Mouse (Mus musculus): Measurements from ENCODE around the gene Dand5. TPM values are rescaled to one million over a fixed set of nuclear protein-coding genes. Genes with fewer than 3 reads are reported as not detected.
A peak's percentile ranks its signal among the peaks of the same experiment; 100 is the strongest.
"Not testable (repeated sequence)": the region's sequence is repeated elsewhere in the genome, so short reads cannot be mapped to it uniquely, and the experiment has no call there.

Dand5 gene
- total RNA-seq, 2 experiments from 2014 or later, result 6.1 to 6.4 TPM

DNA sequence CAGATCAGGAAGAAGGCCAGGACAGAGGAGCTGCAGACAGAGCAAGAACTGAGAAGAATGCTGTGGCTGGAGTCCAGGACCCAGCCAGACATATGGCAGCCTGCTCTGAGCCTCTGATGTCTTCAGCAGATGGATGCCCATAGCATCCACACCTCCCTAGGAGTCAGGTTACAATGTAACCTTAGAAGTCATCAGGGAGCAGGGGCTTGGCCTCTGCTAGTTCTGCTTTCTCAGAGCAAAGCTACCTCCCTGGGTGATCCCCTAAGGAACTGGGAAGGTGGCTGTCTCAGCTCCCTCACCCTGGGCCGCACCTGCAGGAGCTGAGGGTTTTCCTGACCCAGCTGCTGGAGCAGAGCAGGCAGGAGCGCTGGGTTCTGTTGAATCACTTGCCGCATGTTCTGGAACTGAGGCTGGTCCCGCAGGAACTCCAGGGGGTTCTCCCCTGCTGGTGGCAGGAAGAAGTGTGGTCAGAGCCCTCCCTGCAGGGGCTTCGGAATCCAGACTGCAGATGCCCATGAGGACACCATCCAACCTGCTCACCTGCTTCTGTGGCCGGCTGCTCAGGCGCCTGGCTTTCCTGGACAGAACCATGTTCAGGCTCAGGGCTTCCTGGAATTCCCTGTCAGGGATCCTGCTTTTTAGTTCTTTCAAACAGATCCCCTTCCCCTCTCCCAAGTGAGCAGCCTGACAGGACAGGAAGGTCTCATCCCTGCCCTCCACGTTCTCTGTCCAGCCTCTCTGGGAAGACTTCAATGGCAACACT lies 14.7 kb upstream of the Dand5 start:
- DNase-seq, result no peak

DNA sequence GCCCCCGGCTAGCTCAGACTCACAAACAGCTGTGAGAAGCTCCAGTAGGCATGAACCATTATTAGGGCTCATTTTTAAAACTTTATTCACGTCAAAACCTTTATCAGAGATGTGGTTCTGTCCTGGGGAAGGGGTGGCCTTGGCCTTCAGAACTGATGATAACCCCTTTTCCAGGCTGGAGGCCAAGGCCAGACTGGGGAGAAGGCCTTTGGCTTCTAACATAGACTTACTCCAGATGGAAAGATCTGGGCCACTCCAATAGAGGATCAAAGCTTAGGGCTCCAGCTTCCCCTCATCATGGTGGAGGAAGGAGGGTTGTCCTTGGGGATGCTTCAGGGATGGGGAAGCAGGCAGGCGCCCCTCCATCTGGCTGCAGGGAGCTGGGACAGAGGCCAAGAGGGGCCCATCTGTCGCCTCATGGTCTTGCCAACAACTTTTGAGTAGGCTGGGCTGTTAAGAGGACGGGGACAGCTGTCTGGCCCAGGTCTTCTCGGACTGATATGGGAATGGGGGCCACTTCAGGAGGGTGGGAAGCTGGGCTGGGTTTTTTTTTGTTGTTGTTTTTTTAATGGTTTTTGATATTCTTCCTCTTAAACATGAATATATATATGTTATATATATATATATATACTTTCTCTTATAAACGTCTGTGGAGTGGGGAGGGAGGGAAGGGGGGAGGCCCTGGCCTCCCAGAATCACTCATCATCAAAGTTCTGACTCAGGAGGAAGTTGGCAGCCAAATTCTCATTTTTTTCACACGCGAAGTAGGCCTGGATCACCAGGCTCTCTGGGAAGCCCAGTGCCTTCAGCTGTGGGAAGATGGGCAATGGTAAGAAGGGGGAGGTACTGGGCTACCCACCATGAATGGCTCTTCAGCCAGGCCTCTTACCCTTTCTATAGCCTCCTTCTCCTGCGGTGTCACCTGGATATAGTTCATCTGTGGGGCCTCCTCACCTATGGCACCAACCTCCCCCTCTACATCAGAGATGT lies 12.5 kb upstream of the Dand5 start:
- intact Hi-C loops (cut with DNase I), result loop anchor here (10.0 kb wide), 1 partner anchor 820 kb away; the partner anchor contains the start of gene 2210011C24Rik
- DNase-seq, result peak; percentile 56 to 58

More for the DNA sequence above, 14.7 kb upstream of the Dand5 start:
- intact Hi-C loops (cut with DNase I), result loop anchor here (10.0 kb wide), 1 partner anchor 823 kb away; the partner anchor contains the start of gene 2210011C24Rik

DNA sequence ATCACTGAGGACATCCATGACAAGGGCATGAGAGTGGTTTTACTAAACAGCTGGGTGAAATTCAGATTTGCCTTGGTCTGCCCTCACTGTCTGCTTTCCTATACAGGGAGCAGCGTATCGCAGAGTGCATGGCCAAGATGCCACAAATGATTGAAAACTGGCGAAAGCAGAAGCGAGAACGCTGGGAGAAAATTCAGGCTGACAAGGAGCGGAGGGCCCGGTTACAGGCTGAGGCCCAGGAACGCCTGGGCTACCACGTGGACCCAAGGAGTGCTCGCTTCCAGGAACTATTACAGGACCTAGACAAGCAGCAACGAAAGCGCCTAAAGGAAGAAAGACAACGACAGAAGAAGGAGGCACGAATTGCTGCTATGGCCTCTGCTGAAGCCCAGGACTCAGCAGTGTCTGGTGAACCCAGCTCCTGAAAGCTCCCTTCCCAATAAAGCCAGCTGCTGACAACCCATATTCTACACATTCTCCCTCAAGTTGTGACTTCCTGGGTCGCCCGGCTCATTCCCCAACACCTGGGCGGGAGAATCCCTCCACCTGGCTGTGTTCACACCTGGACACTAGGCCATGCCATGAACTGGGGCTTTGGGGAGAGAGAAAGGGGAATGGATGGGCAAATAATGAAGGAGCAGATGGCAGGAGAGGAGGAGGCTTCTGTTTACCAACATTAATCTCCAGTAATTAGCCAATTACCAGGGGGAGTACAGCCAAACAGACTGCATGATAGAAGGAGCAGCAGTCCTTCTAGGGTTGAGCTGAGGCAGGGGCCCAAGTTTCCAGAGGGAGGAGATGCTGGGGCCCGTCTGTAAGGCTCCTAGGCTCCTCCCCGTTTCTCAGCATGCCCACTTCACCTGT lies 11.6 kb upstream of the Dand5 start:
- intact Hi-C loops (cut with DNase I), result loop anchor here (10.0 kb wide), 1 partner anchor 819 kb away; the partner anchor contains the start of gene 2210011C24Rik
- no peak for DNase-seq

DNA sequence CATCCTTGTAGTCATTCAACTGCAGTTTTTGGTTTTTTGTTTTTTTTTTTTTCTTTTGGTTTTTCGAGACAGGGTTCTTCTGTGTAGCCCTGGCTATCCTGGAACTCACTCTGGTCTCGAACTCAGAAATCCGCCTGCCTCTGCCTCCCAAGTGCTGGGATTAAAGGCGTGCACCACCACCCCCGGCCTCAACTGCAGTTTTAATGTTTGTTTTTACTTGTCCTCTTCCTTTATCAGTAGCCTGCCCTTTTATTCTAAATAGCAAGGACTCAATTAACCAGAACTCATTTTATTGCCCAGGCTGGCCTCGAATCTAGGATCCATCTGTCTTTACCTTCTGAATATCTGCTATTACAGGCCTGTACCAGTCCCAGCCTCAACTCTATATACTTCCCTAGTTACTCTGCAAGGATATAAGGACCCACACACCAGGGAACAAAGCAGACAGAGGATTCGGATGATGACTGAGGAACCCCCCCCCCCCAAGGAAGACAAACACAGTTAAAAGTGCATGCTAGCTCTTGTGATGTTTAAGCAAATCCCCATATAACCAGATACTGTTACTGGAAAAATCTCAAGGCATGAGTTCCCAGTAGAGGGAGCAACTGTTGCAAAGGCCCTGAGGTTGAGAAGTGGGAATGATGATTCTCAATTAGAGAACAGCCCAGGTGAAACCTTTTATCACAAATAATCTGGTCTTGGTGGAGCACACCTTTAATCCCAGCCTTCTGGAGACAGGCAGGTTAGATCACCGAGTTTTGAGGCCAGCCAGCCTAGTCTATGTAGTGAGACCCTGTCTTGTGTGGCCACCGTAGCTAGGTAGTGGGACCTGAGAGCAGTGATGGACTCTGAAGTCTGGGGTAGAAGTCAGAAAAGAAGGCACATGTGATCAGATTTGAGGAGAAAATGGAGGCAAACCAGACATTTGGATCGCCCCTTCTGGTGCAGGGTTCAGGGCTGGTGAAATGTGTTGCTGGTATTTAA lies 10.4 kb upstream of the Dand5 start:
- intact Hi-C loops (cut with DNase I), result loop anchor here (10.0 kb wide), 1 partner anchor 818 kb away; the partner anchor contains the start of gene 2210011C24Rik
- DNase-seq, result no peak

DNA sequence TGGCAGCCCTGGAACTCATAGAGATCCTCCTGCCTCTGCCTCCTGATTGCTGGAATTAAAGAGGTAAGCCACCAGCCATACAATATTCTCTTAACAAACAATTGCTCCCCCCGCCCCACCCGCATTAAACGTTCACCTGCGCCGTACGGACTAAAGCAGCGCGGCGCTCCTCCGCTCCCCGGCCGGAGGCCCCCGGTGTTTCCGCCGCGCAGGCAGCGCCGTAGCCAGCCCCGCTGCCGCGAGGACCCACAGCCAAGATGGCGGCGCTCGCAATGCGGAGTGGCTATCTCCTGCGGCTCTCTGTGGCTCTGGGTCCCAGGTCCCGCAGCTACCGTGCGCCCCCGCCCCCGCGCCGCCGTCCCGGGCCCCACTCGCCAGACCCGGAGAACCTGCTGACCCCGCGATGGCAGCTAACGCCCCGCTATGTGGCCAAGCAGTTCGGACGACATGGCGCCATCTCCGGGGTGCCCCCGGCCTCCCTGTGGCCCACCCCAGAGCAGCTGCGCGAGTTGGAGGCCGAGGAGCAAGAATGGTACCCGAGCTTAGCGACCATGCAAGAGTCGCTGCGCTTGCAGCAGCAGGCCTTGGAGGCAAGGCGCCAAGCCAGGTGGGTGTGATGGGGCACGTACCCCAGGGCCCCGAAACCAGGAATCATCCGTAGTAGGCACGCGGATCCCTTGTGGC lies 9.6 kb upstream of the Dand5 start:
- intact Hi-C loops (cut with DNase I), result loop anchor here (10.0 kb wide), 1 partner anchor 817 kb away; the partner anchor contains the start of gene 2210011C24Rik
- peak; percentile 87 to 89 for DNase-seq

DNA sequence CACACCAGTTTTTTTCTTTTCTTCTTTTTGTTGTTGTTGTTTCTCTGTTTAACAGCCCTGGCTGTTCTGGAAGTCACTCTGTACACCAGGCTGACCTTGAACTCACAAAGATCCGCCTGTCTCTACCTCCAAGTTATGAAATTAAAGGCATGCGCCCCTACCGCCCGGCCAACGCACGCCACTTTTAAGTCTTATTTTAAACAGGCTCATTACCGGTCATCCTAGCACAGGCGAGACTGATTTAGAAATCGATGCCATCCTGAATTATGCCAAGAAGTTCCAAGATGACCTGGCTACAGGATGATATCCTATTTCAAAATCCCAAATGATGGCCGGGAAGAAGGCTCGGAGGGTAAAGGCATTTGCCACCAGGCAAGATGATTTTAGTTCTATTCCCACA lies 8.9 kb upstream of the Dand5 start, which contains the start of gene Gadd45gip1:
Gene Gadd45gip1, plus strand, starts transcription at position 33 of the 400 bp plus-strand sequence.
- intact Hi-C loops (cut with DNase I), result loop anchor here (10.0 kb wide), 1 partner anchor 817 kb away; the partner anchor contains the start of gene 2210011C24Rik
- peak in 1 of 2 experiments; percentile 47 for DNase-seq

DNA sequence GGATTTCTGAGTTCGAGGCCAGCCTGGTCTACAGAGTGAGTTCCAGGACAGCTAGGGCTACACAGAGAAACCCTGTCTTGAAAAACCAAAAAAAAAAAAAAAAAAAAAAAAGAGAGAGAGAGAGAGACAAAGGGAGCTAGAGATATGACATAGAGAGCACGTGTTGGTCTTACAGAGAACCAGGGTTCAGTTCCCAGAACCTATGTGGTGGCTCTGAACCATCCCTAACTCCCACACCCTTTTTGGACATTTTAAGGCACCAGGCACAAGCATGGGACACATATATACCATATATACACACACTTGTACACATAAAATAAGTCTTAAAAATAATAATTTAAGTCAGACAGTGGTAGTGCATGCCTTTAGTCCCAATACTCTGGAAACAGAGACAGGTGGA lies 3.9 kb upstream of the Dand5 start:
- intact Hi-C loops (cut with DNase I), result loop anchor here (10.0 kb wide), 1 partner anchor 562 kb away; no protein-coding TSS in a partner anchor
- not testable (repeated sequence) for DNase-seq

DNA sequence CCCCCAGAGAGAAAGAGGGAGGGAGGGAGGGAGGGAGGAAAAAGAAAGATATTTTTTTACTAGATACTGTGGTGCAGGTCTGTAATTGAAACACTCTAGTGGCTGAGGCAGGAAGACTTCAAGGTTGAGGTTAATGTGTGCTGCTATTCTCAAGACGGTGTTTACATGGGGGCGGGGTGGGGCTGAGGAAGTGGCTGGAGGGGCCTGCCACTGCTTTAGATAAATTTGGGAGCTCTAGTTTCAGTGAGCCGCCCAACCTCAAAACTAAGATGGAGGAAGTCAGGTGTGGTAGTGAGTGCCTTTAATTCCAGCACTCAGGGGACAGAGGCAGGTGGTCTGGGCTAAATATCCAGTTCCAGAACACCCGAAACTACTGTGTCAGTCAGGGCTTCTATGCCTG lies 3.0 kb upstream of the Dand5 start:
- intact Hi-C loops (cut with DNase I), result loop anchor here (10.0 kb wide), 1 partner anchor 561 kb away; no protein-coding TSS in a partner anchor

DNA sequence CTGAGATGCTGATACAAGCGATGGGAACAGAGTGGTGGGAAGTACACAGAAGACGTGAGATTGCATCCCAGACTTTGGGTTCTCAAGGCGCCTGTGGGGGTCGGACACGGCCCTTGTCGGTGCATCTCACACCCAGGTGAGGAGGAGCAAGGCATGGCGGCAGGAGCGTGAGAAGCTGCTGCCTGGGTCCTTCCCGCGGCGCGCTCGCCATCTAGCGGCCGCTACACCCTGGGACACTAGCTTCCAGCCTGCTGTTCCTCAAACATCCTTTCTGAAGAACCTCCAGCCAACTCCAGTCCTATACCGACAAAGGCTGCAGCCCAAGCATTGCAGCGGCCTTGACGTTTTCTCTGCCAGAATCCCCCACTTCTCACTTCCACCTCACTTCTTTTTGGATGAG lies 1.0 kb upstream of the Dand5 start:
- intact Hi-C loops (cut with DNase I), result loop anchor here (10.0 kb wide), 1 partner anchor 559 kb away; no protein-coding TSS in a partner anchor
- DNase-seq, result peak; percentile 72 to 73

More for the DNA sequence above, 3.0 kb upstream of the Dand5 start:
- no peak for DNase-seq

DNA sequence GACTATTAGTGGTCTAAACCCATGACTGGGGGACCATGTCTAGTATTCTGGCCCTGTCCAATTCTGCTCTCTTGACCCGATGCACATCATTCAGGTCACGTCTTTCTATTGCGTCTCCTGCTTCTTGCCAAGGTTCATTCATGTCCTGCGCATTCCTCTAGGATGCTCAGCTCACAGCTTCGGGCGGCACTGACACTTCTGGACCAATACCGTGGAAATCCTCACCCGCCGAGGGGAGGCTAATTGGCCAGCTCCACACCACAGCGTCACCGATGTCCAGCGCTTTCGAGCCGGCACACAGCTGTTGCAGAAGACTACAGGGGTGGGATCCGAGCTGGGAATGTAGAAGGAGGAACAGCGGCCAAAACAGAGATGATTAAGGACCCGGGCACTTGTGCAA lies 6.5 kb downstream of the Dand5 start:
- intact Hi-C loops (cut with DNase I), result no loop called here
- DNase-seq, result no peak

DNA sequence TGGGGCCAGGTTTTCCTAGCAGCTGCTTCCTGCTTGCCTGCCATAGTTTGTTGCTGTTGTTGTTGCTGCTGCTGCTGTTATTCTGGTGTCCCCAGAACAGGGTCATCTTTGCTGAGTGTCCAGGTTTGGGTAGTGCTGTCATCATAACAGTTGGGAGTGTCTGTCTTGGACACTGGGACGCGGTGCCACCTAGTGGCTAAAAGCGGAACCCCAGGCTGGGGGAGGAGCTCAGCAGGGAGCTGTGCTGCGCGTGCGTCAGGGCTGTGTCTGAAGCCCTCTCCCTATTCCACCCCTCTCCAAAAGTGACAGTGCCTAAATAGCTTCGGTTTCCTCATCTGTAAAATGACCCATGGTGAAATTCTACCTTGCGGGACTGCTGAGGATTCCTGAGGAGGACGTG lies 7.1 kb downstream of the Dand5 start:
- DNase-seq, result peak; percentile 97 to 100

DNA sequence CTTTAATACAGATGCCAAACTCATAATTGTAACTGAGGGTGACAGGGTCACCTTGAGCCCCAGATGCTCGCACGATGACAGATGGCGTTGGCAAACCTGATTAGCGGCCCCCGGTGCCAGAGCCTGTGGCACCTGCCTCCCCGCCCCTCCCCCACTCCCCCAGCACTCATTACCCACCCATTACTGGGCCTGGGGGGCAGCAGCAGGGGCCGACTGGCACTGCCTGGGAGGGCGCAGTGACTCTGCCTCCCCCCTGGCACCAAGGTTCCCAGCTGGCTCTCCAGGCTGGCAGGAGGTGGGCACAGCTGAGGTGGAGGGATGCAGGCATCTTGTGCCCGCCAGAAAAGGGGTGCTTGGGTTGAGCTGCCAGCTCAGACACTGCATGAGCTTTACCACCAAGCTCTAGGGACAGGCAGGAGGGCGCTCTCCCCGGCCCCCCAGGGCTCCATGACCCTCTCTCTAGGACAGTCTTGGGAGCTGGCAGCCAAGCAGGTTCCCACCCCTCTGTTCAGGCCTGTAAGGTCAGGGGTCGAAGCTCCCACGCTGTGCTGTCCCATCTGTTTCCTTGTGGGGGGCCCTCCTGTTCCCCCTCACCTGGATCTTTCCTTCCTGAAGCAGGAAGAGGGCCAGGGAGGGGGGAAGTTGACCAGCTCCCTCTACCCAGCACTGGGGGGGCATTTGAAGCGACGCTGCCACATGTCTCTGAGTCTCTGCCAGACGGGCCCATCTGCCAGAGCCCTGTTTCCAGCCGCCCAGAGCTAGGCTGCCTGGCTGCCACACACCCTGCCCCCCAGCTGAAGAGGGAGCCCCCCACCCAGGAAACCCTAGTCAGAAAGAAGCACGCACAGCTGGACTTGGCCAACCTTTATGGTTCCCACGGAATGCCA lies 7.8 kb downstream of the Dand5 start:
- intact Hi-C loops (cut with DNase I), result loop anchor here (1.0 to 5.0 kb wide), 2 partner anchors 176 to 452 kb away; no protein-coding TSS in a partner anchor
- no peak for DNase-seq

More for the DNA sequence above, 7.1 kb downstream of the Dand5 start:
- intact Hi-C loops (cut with DNase I), result loop anchor here (1.0 kb wide), 1 partner anchor 177 kb away; no protein-coding TSS in a partner anchor

DNA sequence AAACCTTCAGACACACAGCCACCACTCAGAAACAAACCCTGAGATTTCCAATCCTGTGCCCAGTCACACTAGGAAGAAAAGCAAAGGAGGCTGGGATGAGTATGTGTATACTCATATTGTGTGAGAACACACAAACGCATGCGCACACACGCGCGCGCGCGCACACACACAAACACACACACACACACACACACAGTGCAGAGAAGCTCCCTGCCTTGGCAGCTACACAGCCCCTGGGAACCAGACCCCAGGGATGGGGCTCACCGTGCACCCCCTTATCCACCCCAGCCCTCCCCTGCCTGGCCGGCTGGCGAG lies 8.4 kb downstream of the Dand5 start:
- DNase-seq, result no peak
- intact Hi-C loops (cut with DNase I), result loop anchor here (5.0 kb wide), 1 partner anchor 452 kb away; no protein-coding TSS in a partner anchor

DNA sequence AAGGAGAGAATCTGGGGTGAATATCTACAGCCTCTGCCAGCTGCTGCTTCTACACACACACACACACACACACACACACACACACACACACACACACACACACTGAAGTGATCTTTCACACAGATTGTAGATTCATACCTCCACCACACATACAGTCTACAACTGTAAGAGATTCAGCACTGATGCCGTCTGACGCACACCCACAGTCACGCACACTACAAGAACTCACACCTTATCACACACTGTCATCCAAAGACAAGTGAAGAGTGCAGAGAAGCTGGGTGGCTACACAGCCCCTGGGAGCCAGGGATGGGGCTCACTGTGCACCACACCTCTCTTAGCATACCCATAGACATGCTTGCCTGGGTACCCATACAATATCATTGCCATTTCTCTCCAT lies 8.8 kb downstream of the Dand5 start:
- intact Hi-C loops (cut with DNase I), result loop anchor here (2.0 to 5.0 kb wide), 4 partner anchors 55 to 452 kb away; no protein-coding TSS in a partner anchor
- no peak for DNase-seq

DNA sequence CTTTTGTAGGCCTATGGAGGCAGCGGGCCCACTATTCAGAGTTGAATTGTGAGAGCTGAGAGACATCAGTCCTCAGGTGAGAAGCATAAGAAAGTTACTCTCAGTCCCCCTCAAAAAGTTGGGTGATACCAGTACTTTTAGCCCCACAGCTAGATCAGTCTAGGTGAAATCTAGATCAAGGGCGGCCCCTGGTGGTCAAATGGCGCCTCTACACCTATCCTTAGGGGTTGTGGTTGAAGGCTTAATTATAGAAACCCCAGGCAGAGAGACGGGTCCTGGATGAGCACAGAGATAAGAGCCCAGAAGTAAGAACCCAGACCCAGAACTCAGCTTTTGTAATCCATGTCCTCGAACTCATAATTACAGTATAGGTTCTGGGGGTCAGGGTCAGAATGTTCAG lies 9.6 kb downstream of the Dand5 start:
- intact Hi-C loops (cut with DNase I), result loop anchor here (2.0 to 5.0 kb wide), 4 partner anchors 54 to 451 kb away; no protein-coding TSS in a partner anchor
- peak; percentile 85 to 90 for DNase-seq

DNA sequence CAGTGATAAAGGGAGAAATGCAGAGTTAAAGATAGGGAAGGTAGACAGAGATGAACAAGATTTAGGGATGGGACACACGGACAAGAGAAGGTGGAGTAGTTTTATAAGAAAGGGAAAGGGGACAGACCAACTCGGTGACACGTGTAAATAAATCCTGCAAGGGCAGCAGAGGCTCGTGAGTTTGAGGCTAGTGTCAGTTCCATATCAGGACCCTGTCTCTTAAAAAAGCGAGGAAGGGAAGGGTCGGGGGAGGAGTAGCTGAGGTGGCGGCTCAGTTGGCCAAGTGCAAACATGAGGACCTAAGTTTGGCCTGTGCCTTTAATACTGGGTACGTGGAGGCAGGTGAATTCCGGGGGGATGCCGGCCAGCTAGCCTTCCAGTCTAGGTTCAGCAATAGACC lies 11.3 kb downstream of the Dand5 start:
- DNase-seq, result no peak
- intact Hi-C loops (cut with DNase I), result loop anchor here (1.0 to 5.0 kb wide), 2 partner anchors 102 to 449 kb away; no protein-coding TSS in a partner anchor

Data from heart, postnatal 14 days (tissue).